Mouse (Mus musculus) cerebellum, adult 2 months (tissue): ENCODE measurements around the gene Alkbh7.

Experiments
- CTCF ChIP-seq: fragments of 200-500 bp; IDR thresholded peaks from 2 replicates; pipeline ENCODE4 v1.5.1; 2011; ENCODE audit warnings: low read depth, mild to moderate bottlenecking, control low read depth, low read length, moderate library complexity, borderline replicate concordance; ENCODE audit not compliant: insufficient read depth
- POLR2A ChIP-seq: fragments of 200-500 bp; IDR thresholded peaks from 2 replicates; pipeline ENCODE4 v1.6.1; 2011; ENCODE audit warnings: low read length, control low read depth, borderline replicate concordance; ENCODE audit not compliant: insufficient read depth

- no peak for TF ChIP-seq CTCF
- TF ChIP-seq POLR2A: no peak
These were observed 44.4 kb downstream of the Alkbh7 start, which contains the start of gene Slc25a41 for GRCm38 (mm10) chr17:57041554-57041953.
